Mouse (Mus musculus) R1 (cell line): ENCODE results near the gene Olfr1042.

Source experiments
- DNase-seq: peaks from one replicate; pipeline ENCODE4 v3.0.0-alpha.2; 2018; ENCODE audit warnings: low read depth, low spot score

Olfr1042 gene

GRCm38 (mm10) chr2:86161738-86162137 is at the start of gene Olfr1042:
TSS of gene Olfr1042 (minus strand) at chr2:86161838.
- DNase-seq, result no peak

DNA sequence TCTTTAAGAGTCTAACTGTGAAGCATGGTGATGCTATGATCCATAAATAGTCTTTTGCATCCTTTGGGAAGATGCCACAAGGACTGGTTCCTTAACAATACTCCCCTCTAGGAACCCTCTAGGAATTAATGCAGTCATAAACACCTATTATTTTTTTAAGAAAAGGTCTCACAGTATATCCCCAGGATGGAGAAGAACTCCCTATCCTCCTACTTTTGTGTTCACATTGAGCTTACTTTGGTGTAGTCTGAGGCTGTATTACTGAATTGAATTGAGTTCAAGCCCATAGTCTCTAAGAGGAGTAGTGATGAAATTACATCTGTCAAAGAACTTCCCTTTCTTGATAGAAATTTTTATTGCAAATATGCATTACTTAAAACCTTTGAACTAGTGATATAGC is 41.3 kb upstream of the Olfr1042 start, which contains the start of gene Olfr1045:
Gene Olfr1045, minus strand, starts transcription at position 101 of the 400 bp plus-strand sequence.
- no peak for DNase-seq

DNA sequence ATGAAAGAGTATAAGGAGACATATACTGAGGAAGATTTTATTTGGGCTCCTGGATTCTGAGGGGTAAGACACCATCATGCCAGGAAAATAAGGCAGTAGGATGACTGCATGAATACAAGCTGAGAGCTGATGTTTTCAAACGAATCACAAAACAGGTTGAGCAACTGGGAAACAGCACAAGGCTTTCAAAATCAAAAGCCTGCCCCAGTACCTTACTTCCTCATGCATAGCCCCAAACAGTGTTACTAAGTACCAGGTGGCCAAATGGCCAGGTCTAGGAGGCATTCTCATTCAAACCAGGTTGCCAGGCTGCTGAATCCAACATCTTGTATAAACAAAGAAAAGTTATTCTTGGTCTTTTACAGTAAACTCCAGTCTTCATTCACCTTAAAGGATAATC is 34.2 kb upstream of the Olfr1042 start:
- DNase-seq, result no peak

GRCm38 (mm10) chr2:86185583-86185982 is 23.9 kb upstream of the Olfr1042 start, which contains the start of gene Olfr52:
TSS of gene Olfr52 (minus strand) at chr2:86185683.
- no peak for DNase-seq

- peak; percentile 53 for DNase-seq
These were observed 18.3 kb upstream of the Olfr1042 start for GRCm38 (mm10) chr2:86179950-86180349.

DNA sequence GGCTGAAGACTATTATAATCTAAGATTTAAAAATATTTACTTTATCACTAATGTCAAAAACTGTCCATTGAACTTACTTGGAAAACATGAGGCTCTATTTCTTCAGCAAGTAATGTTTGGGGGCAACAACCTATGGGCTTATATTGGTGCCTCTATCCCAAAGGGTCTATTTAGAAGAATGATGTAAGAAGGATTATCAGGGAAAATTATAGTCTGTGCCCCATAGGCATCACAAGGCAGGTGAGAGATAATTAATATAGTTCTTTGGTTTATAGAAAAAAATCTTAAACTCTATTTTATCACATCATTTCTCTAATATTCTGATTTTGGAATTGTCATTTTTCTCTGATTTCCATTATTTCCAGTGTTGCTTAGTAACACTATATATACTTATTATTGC is 16.1 kb upstream of the Olfr1042 start, which contains the start of gene Olfr1044:
Gene Olfr1044, minus strand, starts transcription at position 101 of the 400 bp plus-strand sequence.
- DNase-seq, result no peak

DNA sequence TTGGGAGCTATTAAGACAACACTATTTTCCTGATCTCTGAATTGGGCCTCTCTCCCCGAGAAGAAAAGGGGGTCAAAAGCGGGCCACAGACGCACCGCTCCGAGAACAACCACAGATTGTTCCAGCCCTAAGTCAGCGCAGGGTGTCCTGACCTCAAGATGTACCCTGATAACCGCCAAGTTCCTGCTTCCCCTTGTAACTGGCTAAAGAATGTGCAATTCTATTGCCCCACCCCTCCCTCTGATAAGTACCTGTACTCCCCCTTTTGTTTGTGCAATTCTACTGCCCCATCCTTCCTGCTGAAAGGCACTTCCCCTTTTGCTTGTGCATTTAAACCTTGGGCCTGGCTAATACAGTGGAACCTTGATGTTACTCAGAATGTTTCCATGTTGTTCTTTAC is 13.8 kb upstream of the Olfr1042 start:
- DNase-seq, result peak; percentile 83

GRCm38 (mm10) chr2:86167422-86167821 is 5.8 kb upstream of the Olfr1042 start, which contains the start of gene Olfr1043:
TSS of gene Olfr1043 (minus strand) at chr2:86167522.
- DNase-seq, result no peak

DNA sequence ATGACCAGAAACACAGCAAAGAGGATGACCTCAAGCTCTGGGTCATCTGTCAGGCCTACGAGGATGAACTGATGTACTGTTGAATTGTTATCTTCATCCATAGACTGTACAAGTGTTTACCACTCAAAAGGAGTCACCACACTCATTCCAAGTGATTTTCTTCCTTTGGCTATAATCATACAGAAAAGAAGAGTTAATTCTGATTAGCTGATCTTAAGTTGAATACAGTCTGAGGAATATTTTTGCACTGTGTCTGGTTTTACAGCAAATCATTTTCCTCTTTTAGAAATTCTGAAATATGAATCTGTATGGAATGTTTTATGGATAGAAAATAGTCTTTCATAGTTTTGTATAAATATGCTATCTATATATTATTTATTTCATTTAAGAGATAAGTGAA is 15.0 kb downstream of the Olfr1042 start, which contains the start of gene Olfr1040:
Gene Olfr1040, minus strand, starts transcription at position 101 of the 400 bp plus-strand sequence.
- DNase-seq, result no peak

GRCm38 (mm10) chr2:86135828-86136227 is 25.8 kb downstream of the Olfr1042 start, which contains the start of gene Olfr1039:
TSS of gene Olfr1039 (minus strand) at chr2:86135928.
- no peak for DNase-seq
